Mouse (Mus musculus): ENCODE measurements around the gene Nox1. TPM values are rescaled to one million over a fixed set of nuclear protein-coding genes. Genes with fewer than 3 reads are reported as not detected.

Nox1 gene
- total and polyA plus RNA-seq, 2 experiments from 2014 or later, result 0.26 to 1.4 TPM

DNA sequence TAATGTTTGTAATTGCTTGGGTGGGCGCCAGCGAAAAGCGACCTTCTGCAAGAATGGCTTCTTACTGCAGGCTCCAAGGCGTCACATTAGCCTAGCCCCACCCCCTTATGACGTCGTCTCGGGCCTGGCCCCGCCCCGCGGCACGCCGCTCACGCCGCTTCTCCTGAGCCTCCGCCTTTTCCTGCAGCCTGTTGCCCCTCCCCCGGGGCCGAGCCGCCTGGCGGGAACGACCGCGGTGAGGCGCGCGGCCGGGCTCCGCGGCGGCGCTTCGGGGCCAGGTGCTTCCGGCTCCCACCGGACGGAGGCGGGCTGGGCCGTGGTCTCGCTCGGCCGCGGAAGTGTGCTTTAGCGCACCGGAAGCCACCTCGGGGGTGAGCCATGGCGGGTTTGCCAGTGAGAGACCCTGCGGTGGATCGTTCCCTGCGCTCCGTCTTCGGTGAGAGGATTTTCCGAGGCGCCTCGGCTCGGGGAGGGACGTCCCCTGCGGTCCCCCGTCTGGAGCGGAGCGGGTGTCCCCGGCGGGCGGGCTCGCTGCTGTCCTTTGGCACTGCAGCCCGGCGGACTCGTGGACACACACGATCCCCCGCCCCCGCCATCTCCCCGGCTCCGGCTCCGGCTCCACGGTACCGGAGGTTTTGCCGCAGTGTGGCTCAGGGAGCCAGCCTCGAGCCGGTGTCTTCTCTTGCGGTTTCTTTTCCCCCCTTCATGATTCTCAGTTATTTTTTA lies 162.6 kb downstream of the Nox1 start, which contains the start of gene Cstf2:
Cstf2 (plus strand) TSS at position 201 of the 726 bp plus-strand sequence.
- H3K4me3 ChIP-seq (ENCODE audit: low read depth, low read length), result peak within 1 kb of the TSS; percentile 54
- peak within 1 kb of the TSS; percentile 66 for H3K9ac ChIP-seq (replicated peaks; ENCODE audit: low read length, poor library complexity, severe bottlenecking)
- H3K9me3 ChIP-seq (ENCODE audit: low read length), result no peaks in the 10 kb centered on the region
- H3K27me3 ChIP-seq (ENCODE audit: insufficient read depth, low read length), result no peaks in the 10 kb centered on the region
- H3K4me1 ChIP-seq (ENCODE audit: insufficient read depth, low read length), result no peaks in the 10 kb centered on the region
- H3K36me3 ChIP-seq (ENCODE audit: insufficient read depth, low read length), result no peaks in the 10 kb centered on the region
- peak within 1 kb of the TSS; percentile 84 for H3K27ac ChIP-seq (ENCODE audit: low read depth, low read length)
- 31% methylated on average over 64 of the region's 77 CpGs for WGBS
- DNase-seq (ENCODE audit: low spot score) (peak; percentile 92), ATAC-seq (ENCODE audit: low FRiP score) (peak; percentile 99)
- peak within 1 kb of the TSS; percentile 42 for H3K4me2 ChIP-seq (ENCODE audit: low read depth, low read length, poor library complexity, severe bottlenecking)
- no peak for TF ChIP-seq CTCF (IDR thresholded peaks at IDR 0.05)

DNA sequence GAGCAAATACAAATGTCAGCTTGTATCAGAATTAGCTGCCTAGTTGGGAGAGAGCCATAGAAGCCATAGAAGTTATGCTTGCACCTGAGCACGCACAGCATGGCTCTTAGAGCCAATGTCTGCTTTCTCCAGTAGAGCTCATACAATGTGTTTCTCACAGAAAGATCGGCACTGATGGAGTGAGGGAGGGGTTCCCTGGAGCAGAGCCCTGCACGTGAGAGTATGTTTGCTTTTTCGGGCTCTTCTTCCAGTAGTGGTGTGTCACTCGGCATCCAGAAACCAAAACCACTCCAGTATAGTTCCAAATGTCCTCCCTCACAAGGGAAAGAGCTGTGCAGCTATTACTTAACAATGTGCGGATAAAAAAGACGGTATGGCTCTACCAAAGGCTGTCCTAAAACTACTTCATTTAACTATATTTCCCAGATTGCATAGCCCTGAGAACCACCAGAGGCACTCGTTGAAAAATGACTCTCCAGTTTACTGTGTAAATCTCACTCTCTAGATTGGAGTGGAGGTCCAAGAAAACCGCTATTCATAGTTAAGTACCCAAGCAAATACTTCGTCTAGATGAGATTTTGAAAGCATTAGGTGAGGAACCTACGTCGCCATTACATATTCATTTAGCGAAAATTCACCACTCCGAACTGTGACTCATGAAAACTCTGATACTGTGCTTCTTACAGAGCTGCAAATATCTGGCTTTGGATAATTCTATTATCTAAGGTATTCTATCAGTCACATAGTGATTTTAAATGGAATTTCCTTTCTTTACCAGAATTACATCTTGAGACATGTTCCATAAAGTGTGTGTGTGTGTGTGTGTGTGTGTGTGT lies 163.5 kb downstream of the Nox1 start:
- ATAC-seq (ENCODE audit: low FRiP score), result peak; percentile 15; the same call in 1 of the 2 replicates
- no peak overlapping the region for H3K9ac ChIP-seq (replicated peaks; ENCODE audit: low read length, poor library complexity, severe bottlenecking)
- 65% methylated on average over 14 of the region's 14 CpGs for WGBS
- H3K4me1 ChIP-seq (ENCODE audit: insufficient read depth, low read length), result no peaks in the 10 kb centered on the region
- peak; percentile 17 for DNase-seq (ENCODE audit: low spot score)
- peak overlapping the region; percentile 24; the same call in 1 of the 2 replicates for H3K4me2 ChIP-seq (ENCODE audit: low read depth, low read length, poor library complexity, severe bottlenecking)
- H3K27ac ChIP-seq (ENCODE audit: low read depth, low read length), result peak overlapping the region; percentile 57; the same call in 1 of the 2 replicates
- peak overlapping the region; percentile 54; the same call in 1 of the 2 replicates for H3K4me3 ChIP-seq (ENCODE audit: low read depth, low read length)
- no peaks in the 10 kb centered on the region for H3K9me3 ChIP-seq (ENCODE audit: low read length)
- H3K36me3 ChIP-seq (ENCODE audit: insufficient read depth, low read length), result no peaks in the 10 kb centered on the region
- no peak; the same call in 1 of the 2 replicates for TF ChIP-seq CTCF (IDR thresholded peaks at IDR 0.05)
- no peaks in the 10 kb centered on the region for H3K27me3 ChIP-seq (ENCODE audit: insufficient read depth, low read length)

DNA sequence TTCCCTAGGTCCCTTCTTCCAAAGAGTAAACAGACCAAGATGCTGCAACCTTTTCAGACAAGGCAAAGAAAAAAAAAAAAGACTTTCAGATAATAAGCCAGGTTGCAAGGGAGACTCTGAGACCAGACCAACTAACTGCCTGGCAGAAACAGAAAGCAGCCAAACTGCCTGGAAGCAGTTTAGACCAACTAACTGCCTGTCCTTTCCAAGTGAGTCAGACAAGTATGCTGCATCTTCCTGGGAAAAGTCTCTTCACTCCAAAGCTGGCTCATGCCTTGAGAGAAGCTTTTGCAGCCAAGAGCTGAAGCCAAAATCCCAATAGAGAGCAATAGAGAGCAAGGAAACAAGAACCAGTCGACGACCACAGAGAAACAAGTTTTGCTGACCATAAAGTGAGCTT lies 164.9 kb downstream of the Nox1 start:
- 77% methylated on average over 2 of the region's 2 CpGs for WGBS
- Histone ChIP-seq H3K27ac (ENCODE audit: low read depth, low read length) (no peak overlapping the region), H3K36me3 (ENCODE audit: insufficient read depth, low read length) (no peaks in the 10 kb centered on the region), H3K9me3 (ENCODE audit: low read length) (no peaks in the 10 kb centered on the region), H3K4me3 (ENCODE audit: low read depth, low read length) (no peak overlapping the region), H3K4me1 (ENCODE audit: insufficient read depth, low read length) (no peaks in the 10 kb centered on the region), H3K27me3 (ENCODE audit: insufficient read depth, low read length) (no peaks in the 10 kb centered on the region), H3K4me2 (ENCODE audit: low read depth, low read length, poor library complexity, severe bottlenecking) (no peak overlapping the region), H3K9ac (replicated peaks; ENCODE audit: low read length, poor library complexity, severe bottlenecking) (no peak overlapping the region)
- TF ChIP-seq CTCF (IDR thresholded peaks at IDR 0.05), result no peak
- ATAC-seq (ENCODE audit: low FRiP score), result no peak
- no peak for DNase-seq (ENCODE audit: low spot score)

GRCm38 (mm10) chrX:134048994-134049393 lies 172.8 kb downstream of the Nox1 start:
- Histone ChIP-seq H3K4me2 (ENCODE audit: low read depth, low read length, poor library complexity, severe bottlenecking) (no peak overlapping the region), H3K9me3 (ENCODE audit: low read length) (no peaks in the 10 kb centered on the region), H3K27me3 (ENCODE audit: insufficient read depth, low read length) (no peaks in the 10 kb centered on the region), H3K27ac (ENCODE audit: low read depth, low read length) (no peak overlapping the region), H3K4me3 (ENCODE audit: low read depth, low read length) (no peak overlapping the region), H3K9ac (replicated peaks; ENCODE audit: low read length, poor library complexity, severe bottlenecking) (no peak overlapping the region), H3K36me3 (ENCODE audit: insufficient read depth, low read length) (no peaks in the 10 kb centered on the region), H3K4me1 (ENCODE audit: insufficient read depth, low read length) (no peaks in the 10 kb centered on the region)
- DNase-seq (ENCODE audit: low spot score) (no peak), ATAC-seq (ENCODE audit: low FRiP score) (no peak)
- 76% methylated on average over 1 of the region's 1 CpGs for WGBS
- peak; percentile 42 for TF ChIP-seq CTCF (IDR thresholded peaks at IDR 0.05)

Small RNA genes within 50 kb of the gene (microRNA-seq; reads per million reads assigned to microRNA genes)
- gene Mir3112 (ENCODE audit: borderline number of aligned reads), result not detected

Other genes with a start within 250 kb of the Nox1 start
- 0.38 and 0.99 TPM in 2 replicates for gene Sytl4, start 240.1 kb downstream of the Nox1 start, total RNA-seq (2014; rRNA removed)
- gene Sytl4, start 240.1 kb downstream of the Nox1 start, polyA plus RNA-seq (2015; fragmentation: Nextera tagmentation; extraction: Ambion mirVana), result 0.84 and 0.86 TPM in 2 replicates
- gene Cstf2, start 162.8 kb downstream of the Nox1 start, total RNA-seq (2014; rRNA removed), result 89.2 and 106 TPM in 2 replicates
- gene Cstf2, start 162.8 kb downstream of the Nox1 start, polyA plus RNA-seq (2015; fragmentation: Nextera tagmentation; extraction: Ambion mirVana), result 52.7 and 53.0 TPM in 2 replicates
- 0.05 and 0.24 TPM in 2 replicates for gene Xkrx, start 59.9 kb downstream of the Nox1 start, total RNA-seq (2014; rRNA removed)
- gene Xkrx, start 59.9 kb downstream of the Nox1 start, polyA plus RNA-seq (2015; fragmentation: Nextera tagmentation; extraction: Ambion mirVana), result 0.79 and 0.98 TPM in 2 replicates
- gene Arl13a, start 34.5 kb downstream of the Nox1 start, total RNA-seq (2014; rRNA removed), result not detected in 2 replicates
- gene Arl13a, start 34.5 kb downstream of the Nox1 start, polyA plus RNA-seq (2015; fragmentation: Nextera tagmentation; extraction: Ambion mirVana), result not detected in 2 replicates
- gene Trmt2b, start 55.0 kb upstream of the Nox1 start, total RNA-seq (2014; rRNA removed), result 4.8 and 6.6 TPM in 2 replicates
- 4.0 and 4.5 TPM in 2 replicates for gene Trmt2b, start 55.0 kb upstream of the Nox1 start, polyA plus RNA-seq (2015; fragmentation: Nextera tagmentation; extraction: Ambion mirVana)
- 138 and 151 TPM in 2 replicates for gene Tmem35a, start 73.3 kb upstream of the Nox1 start, total RNA-seq (2014; rRNA removed)
- gene Tmem35a, start 73.3 kb upstream of the Nox1 start, polyA plus RNA-seq (2015; fragmentation: Nextera tagmentation; extraction: Ambion mirVana), result 109 and 112 TPM in 2 replicates
- 3.4 and 3.8 TPM in 2 replicates for gene Cenpi, start 86.1 kb upstream of the Nox1 start, total RNA-seq (2014; rRNA removed)
- gene Cenpi, start 86.1 kb upstream of the Nox1 start, polyA plus RNA-seq (2015; fragmentation: Nextera tagmentation; extraction: Ambion mirVana), result 2.8 and 3.5 TPM in 2 replicates
- gene Drp2, start 182.6 kb upstream of the Nox1 start, total RNA-seq (2014; rRNA removed), result 37.2 and 38.3 TPM in 2 replicates
- gene Drp2, start 182.6 kb upstream of the Nox1 start, polyA plus RNA-seq (2015; fragmentation: Nextera tagmentation; extraction: Ambion mirVana), result 8.3 and 9.5 TPM in 2 replicates

All from midbrain, postnatal 0 days (tissue).